Mouse (Mus musculus) limb, embryonic 12.5 days (tissue): Measurements from ENCODE around the gene Ccl21b. TPM values are rescaled to one million over a fixed set of nuclear protein-coding genes. Genes with fewer than 3 reads are reported as not detected.
"Not testable (repeated sequence)": the region's sequence is repeated elsewhere in the genome, so short reads cannot be mapped to it uniquely, and the experiment has no call there.

Experiments used
- ATAC-seq: fragments of 200-750 bp; cut with Nextera tagmentation; 2 replicates; pipeline ENCODE4 v1.8.0; 2017; ENCODE audit warnings: low read depth, moderate TSS enrichment; ENCODE audit not compliant: insufficient number of reproducible peaks, insufficient read depth, low FRiP score, low TSS enrichment
- H3K27ac ChIP-seq: fragments of 300-500 bp; sonication (generic); 2 replicates; pipeline ENCODE4 v1.5.1; 2016; ENCODE audit warnings: mild to moderate bottlenecking, moderate library complexity
- H3K27me3 ChIP-seq: fragments of 300-500 bp; sonication (generic); 2 replicates; pipeline ENCODE4 v1.6.1; 2016; ENCODE audit warnings: mild to moderate bottlenecking, moderate library complexity
- H3K36me3 ChIP-seq: fragments of 300-500 bp; sonication (generic); 2 replicates; pipeline ENCODE4 v1.6.1; 2016; ENCODE audit warnings: mild to moderate bottlenecking, moderate library complexity
- H3K4me1 ChIP-seq: fragments of 300-500 bp; sonication (generic); replicated peaks from 2 replicates; pipeline ENCODE4 v1.6.1; 2016
- H3K4me2 ChIP-seq: fragments of 300-500 bp; sonication (generic); 2 replicates; pipeline ENCODE4 v1.6.1; 2016; ENCODE audit warnings: mild to moderate bottlenecking, moderate library complexity
- H3K4me3 ChIP-seq: fragments of 300-500 bp; sonication (generic); replicated peaks from 2 replicates; pipeline ENCODE4 v1.5.1; 2016; ENCODE audit warnings: mild to moderate bottlenecking
- H3K9ac ChIP-seq: fragments of 300-500 bp; sonication (generic); replicated peaks from 2 replicates; pipeline ENCODE4 v1.6.1; 2016; ENCODE audit warnings: mild to moderate bottlenecking, moderate library complexity
- H3K9me3 ChIP-seq: fragments of 300-500 bp; sonication (generic); 2 replicates; pipeline ENCODE4 v1.6.1; 2016; ENCODE audit warnings: mild to moderate bottlenecking, moderate library complexity
- WGBS: fragments of 180-500 bp; shearing (Covaris S2); methylation state at CpG from one replicate; pipeline ENCODE4 v1.1.7; 2016; 5-methylcytosine and 5-hydroxymethylcytosine counted together
- polyA plus RNA-seq: library from polyadenylated mRNA; unstranded; fragments of >200 nt; fragmentation: Nextera tagmentation; extraction: Ambion mirVana; gene quantifications from 2 replicates; pipeline ENCODE4 v1.2.1, GENCODE M21; 2016

Ccl21b gene
- not detected in 2 replicates for polyA plus RNA-seq

DNA sequence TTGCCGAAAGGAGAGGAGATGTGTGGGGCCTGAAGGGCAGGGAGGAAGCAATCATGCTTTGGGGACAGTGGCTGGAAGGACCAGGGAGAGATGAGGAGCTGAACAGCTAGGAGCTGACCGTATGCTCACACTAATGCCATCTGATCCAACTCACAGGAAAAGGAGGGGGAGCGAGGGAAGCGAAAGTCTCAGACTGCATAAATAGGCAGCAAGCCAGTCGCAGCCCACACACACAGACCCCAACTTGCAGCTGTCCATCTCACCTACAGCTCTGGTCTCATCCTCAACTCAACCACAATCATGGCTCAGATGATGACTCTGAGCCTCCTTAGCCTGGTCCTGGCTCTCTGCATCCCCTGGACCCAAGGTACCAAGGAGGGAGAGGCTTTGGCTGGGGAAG lies at the start of gene Ccl21b:
TSS of gene Ccl21b (plus strand) at position 301 of the 400 bp plus-strand sequence.
- WGBS, result no CpG with 5 or more reads among the region's 5 CpGs
- H3K4me2 ChIP-seq, result not testable (repeated sequence)

DNA sequence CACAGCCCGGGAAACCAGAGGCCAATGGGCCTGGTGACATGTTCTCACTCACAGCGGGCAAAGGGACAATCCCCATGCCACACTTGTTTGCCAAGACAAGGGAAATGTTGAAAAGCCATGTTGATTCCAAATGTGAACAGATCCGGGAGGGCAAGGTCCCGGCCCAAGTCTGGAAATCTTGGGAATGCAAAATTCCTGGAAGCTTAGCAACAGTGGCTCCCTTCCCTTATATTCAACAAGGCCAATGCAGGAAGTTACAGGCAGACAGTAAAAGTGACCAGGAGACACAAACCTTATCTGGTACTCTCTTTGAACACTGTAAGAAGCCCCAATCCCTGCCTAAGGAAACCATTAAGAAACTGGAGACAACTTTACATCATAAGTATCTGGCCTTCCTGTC lies 15.2 kb upstream of the Ccl21b start, which contains the start of gene Gm10600:
TSS of gene Gm10600 (plus strand) at position 301 of the 400 bp plus-strand sequence.
- H3K27ac ChIP-seq, H3K9ac ChIP-seq, H3K9me3 ChIP-seq, H3K27me3 ChIP-seq, ATAC-seq, H3K4me2 ChIP-seq, H3K4me3 ChIP-seq, H3K36me3 ChIP-seq, H3K4me1 ChIP-seq: not testable (repeated sequence)
- WGBS, result no CpG with 5 or more reads among the region's 4 CpGs

More for the DNA sequence above, at the start of gene Ccl21b:
- not testable (repeated sequence) for ATAC-seq, H3K9me3 ChIP-seq, H3K36me3 ChIP-seq, H3K27me3 ChIP-seq, H3K4me1 ChIP-seq, H3K27ac ChIP-seq, H3K4me3 ChIP-seq, H3K9ac ChIP-seq

DNA sequence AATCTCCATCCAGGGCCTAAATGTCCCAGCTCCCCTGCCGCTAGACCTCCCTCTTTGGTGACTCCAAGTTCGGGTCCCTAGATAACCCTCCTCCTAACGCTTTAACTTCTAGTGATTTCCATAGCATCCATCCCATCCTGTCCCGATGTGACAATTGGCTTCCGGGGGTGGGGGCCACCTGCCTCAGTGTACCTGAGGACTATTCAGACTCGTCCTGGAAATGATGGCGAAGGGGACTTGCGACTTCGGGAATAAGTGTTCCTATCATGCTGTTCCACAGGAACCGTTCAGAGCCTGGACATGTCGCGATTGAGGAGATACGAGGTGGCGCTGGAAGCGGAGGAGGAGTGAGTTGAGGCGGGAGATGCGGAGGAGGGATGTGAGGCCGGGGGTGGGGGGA lies 38.4 kb downstream of the Ccl21b start, which contains the start of gene Gm21953:
TSS of gene Gm21953 (plus strand) at position 301 of the 400 bp plus-strand sequence.
- not testable (repeated sequence) for H3K9ac ChIP-seq, H3K9me3 ChIP-seq, H3K4me1 ChIP-seq, H3K27me3 ChIP-seq, H3K27ac ChIP-seq, H3K4me3 ChIP-seq, H3K4me2 ChIP-seq, H3K36me3 ChIP-seq, ATAC-seq
- WGBS, result no CpG with 5 or more reads among the region's 18 CpGs

Other genes starting within 250 kb of the Ccl21b start
- gene Gm21093, start 221.0 kb upstream of the Ccl21b start, polyA plus RNA-seq, result not detected in 2 replicates
- gene Gm3893, start 164.6 kb upstream of the Ccl21b start, polyA plus RNA-seq, result not detected in 2 replicates
- gene Gm13304, start 140.9 kb upstream of the Ccl21b start, polyA plus RNA-seq, result 1.3 and 2.0 TPM in 2 replicates
- gene Gm13306, start 102.3 kb upstream of the Ccl21b start, polyA plus RNA-seq, result 1.2 TPM in 1 of 2 replicates, not detected in the other
- not detected in 2 replicates for gene Gm13305, start 87.2 kb upstream of the Ccl21b start, polyA plus RNA-seq
- not detected in 2 replicates for gene Gm10600, start 15.1 kb upstream of the Ccl21b start, polyA plus RNA-seq
- gene Gm21953, start 38.5 kb downstream of the Ccl21b start, polyA plus RNA-seq, result not detected in 2 replicates
- 0.26 TPM in 1 of 2 replicates, not detected in the other for gene Fam205a3, start 62.6 kb downstream of the Ccl21b start, polyA plus RNA-seq
- gene Gm21586, start 183.6 kb downstream of the Ccl21b start, polyA plus RNA-seq, result not detected in 2 replicates
- gene Gm2163, start 211.0 kb downstream of the Ccl21b start, polyA plus RNA-seq, result 0.22 TPM in 1 of 2 replicates, not detected in the other